Mouse (Mus musculus) erythroblast, embryonic 14.5 days (primary cell): Measurements from ENCODE around the gene Mllt3.

Experiments used
- GATA1 ChIP-seq: IDR thresholded peaks from 2 replicates; pipeline ENCODE4 v1.6.1; 2012; ENCODE audit warnings: low read length, inconsistent platforms, mixed read lengths
- TAL1 ChIP-seq: IDR thresholded peaks from 3 replicates; pipeline ENCODE4 v1.6.1; 2012; ENCODE audit warnings: low read length, inconsistent platforms, mixed read lengths

- TF ChIP-seq TAL1 (no peak), GATA1 (no peak)
These were observed 48.7 kb upstream of the Mllt3 start for GRCm38 (mm10) chr4:88081885-88082284.
